Mouse (Mus musculus) midbrain, embryonic 14.5 days (tissue): ENCODE results near the gene Myo6. TPM values are rescaled to one million over a fixed set of nuclear protein-coding genes. Genes with fewer than 3 reads are reported as not detected.
"Not testable (repeated sequence)": the region's sequence is repeated elsewhere in the genome, so short reads cannot be mapped to it uniquely, and the experiment has no call there.

Experiments used
- ATAC-seq: fragments of 200-750 bp; cut with Nextera tagmentation; 2 replicates; pipeline ENCODE4 v1.8.0; 2017; ENCODE audit warnings: moderate number of reproducible peaks, moderate library complexity; ENCODE audit not compliant: low FRiP score, low TSS enrichment
- DNase-seq: peaks from one replicate; pipeline ENCODE4 v3.0.0-alpha.2; 2015
- H3K27ac ChIP-seq: fragments of 300-500 bp; sonication (generic); replicated peaks from 2 replicates; pipeline ENCODE4 v1.5.1; 2014; ENCODE audit warnings: mild to moderate bottlenecking, low read depth, low read length, moderate library complexity
- H3K27me3 ChIP-seq: fragments of 300-500 bp; sonication (generic); 2 replicates; pipeline ENCODE4 v1.6.1; 2014; ENCODE audit warnings: low read length, control low read depth, mixed read lengths; ENCODE audit not compliant: control insufficient read depth, insufficient read depth
- H3K36me3 ChIP-seq: fragments of 300-500 bp; sonication (generic); 2 replicates; pipeline ENCODE4 v1.6.1; 2014; ENCODE audit warnings: low read length, control low read depth; ENCODE audit not compliant: control insufficient read depth, insufficient read depth
- H3K4me1 ChIP-seq: fragments of 300-500 bp; sonication (generic); 2 replicates; pipeline ENCODE4 v1.6.1; 2014; ENCODE audit warnings: mild to moderate bottlenecking, antibody characterized with exemption, low read length, control low read depth; ENCODE audit not compliant: control insufficient read depth, insufficient read depth
- H3K4me2 ChIP-seq: fragments of 300-500 bp; sonication (generic); 2 replicates; pipeline ENCODE4 v1.6.1; 2014; ENCODE audit warnings: mild to moderate bottlenecking, low read length, moderate library complexity
- H3K4me3 ChIP-seq: fragments of 300-500 bp; sonication (generic); replicated peaks from 2 replicates; pipeline ENCODE4 v1.5.1; 2014; ENCODE audit warnings: low read depth, low read length
- H3K9ac ChIP-seq: fragments of 300-500 bp; sonication (generic); replicated peaks from 2 replicates; pipeline ENCODE4 v1.6.1; 2014; ENCODE audit warnings: mild to moderate bottlenecking, low read length, moderate library complexity
- H3K9me3 ChIP-seq: fragments of 300-500 bp; sonication (generic); 2 replicates; pipeline ENCODE4 v1.6.1; 2016; ENCODE audit warnings: low read length, control low read depth, mixed read lengths; ENCODE audit not compliant: control insufficient read depth
- WGBS: fragments of 180-500 bp; shearing (Covaris S2); extraction: QIAGEN DNeasy Blood & Tissue Kit; methylation state at CpG from one replicate; pipeline ENCODE4 v1.1.7; 2014; 5-methylcytosine and 5-hydroxymethylcytosine counted together
- polyA plus RNA-seq: library from polyadenylated mRNA; unstranded; fragments of >200 nt; fragmentation: Nextera tagmentation; extraction: Ambion mirVana; gene quantifications from 2 replicates; pipeline ENCODE4 v1.2.1, GENCODE M21; 2014

The Myo6 gene
- polyA plus RNA-seq, 1 experiment from 2014 or later, result 21.7 TPM

DNA sequence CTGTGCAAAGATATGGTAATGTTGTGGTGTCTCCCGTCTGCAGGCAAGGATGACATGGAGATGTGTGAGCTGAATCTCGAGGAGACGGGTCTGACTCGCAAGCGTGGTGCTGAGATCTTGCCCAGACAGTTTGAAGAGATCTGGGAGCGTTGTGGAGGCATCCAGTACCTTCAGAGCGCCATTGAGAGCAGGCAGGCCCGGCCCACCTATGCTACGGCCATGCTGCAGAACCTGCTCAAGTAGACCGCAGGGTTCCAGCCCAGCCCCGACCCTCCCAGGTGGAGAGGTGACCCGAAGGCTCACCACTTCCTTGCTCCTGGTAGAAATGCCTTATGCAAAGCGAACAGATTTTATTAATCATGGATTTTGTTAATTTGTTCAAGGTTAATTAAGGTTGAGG, 142.8 kb downstream of the Myo6 start:
- no peaks in the 10 kb centered on the region for H3K4me1 ChIP-seq
- H3K27ac ChIP-seq, result no peak overlapping the region
- no peak overlapping the region for H3K9ac ChIP-seq
- peak overlapping the region; percentile 44; the same call in 1 of the 2 replicates for H3K4me2 ChIP-seq
- H3K4me3 ChIP-seq, result no peak overlapping the region
- peak; percentile 21 for DNase-seq
- no peak for ATAC-seq
- no peaks in the 10 kb centered on the region for H3K27me3 ChIP-seq
- no peaks in the 10 kb centered on the region for H3K9me3 ChIP-seq
- no peaks in the 10 kb centered on the region for H3K36me3 ChIP-seq
- 85% methylated on average over 13 of the region's 13 CpGs for WGBS

DNA sequence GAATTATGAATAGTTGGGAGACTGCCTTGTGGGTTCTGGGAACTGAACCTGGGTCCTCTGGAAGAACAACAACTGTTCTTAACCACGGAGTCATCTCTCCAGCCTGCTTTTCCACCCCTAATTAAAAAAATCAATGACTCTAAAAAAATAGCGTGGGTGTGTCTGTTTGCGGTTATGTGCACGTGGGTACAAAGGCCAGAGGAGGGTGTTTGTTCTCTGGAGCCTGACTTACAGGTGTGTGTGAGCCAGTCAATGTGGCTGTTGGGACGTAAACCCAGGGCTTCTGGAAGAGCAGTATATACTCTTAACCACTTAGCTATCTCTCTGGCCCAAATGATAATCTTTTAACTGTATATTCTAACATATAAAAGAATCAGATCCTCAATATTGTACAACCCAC, 148.8 kb downstream of the Myo6 start:
- ATAC-seq (no peak), DNase-seq (no peak)
- no peak overlapping the region for H3K9ac ChIP-seq
- H3K4me1 ChIP-seq, result no peaks in the 10 kb centered on the region
- no peak overlapping the region for H3K4me2 ChIP-seq
- H3K27me3 ChIP-seq, result no peaks in the 10 kb centered on the region
- no peaks in the 10 kb centered on the region for H3K9me3 ChIP-seq
- no peak overlapping the region for H3K27ac ChIP-seq
- no peaks in the 10 kb centered on the region for H3K36me3 ChIP-seq
- no peak overlapping the region for H3K4me3 ChIP-seq
- WGBS, result 86% methylated on average over 5 of the region's 5 CpGs

DNA sequence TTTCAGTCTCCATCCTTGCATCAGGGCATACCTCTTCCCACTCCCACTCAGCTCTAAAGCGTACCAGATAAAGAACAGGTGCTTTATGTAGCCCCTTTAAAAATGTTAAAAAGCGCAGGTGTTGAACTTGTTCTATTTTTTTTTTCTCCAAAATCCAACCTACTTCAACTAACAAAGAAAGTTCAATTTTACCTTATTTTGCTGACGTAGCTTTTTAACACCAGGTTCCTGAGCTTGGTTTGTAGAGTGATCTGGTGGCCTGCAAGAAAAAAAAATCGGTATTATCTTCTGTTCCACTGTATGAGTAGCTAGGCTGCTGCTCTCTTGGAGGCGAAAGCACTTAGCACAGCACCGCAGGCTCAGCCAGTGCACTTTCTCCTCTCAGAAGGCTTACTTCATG, 151.1 kb downstream of the Myo6 start:
- H3K27me3 ChIP-seq, result no peaks in the 10 kb centered on the region
- no peak for ATAC-seq
- no peaks in the 10 kb centered on the region for H3K36me3 ChIP-seq
- no peak overlapping the region for H3K27ac ChIP-seq
- no peak overlapping the region for H3K4me3 ChIP-seq
- H3K4me2 ChIP-seq, result no peak overlapping the region
- no peaks in the 10 kb centered on the region for H3K4me1 ChIP-seq
- 95% methylated on average over 6 of the region's 6 CpGs for WGBS
- H3K9me3 ChIP-seq, result no peaks in the 10 kb centered on the region
- no peak overlapping the region for H3K9ac ChIP-seq
- DNase-seq, result no peak

DNA sequence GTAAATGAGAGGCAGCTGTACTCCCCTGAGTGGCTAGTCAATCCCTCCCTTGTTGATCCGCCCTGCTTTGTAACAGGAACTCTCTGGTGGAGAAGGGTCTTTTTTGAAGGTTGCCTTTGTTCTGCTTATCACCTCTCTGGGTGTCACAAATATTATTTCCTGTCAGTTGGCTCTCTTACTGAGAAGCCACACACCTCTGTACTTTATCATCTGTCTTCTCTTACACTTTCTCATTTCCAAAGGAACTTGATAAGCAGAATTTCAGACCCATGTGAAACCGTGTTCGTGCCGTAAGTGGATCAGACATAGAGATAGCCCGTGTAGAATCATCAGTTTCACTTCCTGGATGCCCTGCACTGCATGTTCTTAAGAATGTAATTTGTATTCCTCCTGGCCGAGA, 153.2 kb downstream of the Myo6 start:
- no peak overlapping the region for H3K4me2 ChIP-seq

DNA sequence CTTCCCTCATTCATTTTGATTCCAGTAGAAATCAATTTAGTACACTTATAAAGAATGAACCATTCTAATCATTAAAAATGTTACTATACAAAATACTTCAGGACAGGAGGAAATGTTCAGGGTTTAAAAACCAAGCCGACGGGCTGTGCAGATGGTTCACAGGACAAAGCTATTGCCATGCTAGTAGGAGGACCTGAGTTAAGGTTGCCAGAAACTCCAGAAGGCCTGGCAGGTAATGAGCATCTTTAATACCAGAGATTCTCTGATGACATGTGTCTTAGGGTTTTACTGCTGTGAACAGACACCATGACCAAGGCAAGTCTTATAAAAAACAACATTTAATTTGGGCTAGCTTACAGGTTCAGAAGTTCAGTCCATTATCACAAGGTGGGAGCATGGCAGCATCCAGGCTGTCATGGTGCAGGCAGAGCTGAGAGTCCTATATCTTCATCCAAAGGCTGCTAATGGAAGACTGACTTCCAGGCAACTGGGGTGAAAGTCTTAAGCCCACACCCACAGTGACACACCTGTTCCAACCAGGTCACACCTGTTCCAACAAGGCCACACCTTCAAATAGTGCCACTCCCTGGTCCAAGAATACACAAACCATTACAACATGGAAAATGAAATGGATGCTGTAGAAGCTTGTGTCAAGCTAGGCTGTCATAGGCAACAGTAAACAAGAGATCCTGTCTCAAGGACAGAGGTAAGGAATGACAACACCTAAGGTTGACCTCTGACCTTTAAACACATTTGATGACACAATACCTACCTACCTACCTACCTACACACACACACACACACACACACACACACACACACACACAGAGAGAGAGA, 156.4 kb downstream of the Myo6 start:
- ATAC-seq, H3K27me3 ChIP-seq, H3K36me3 ChIP-seq, H3K27ac ChIP-seq, H3K4me3 ChIP-seq, H3K4me1 ChIP-seq, H3K9ac ChIP-seq, H3K9me3 ChIP-seq, H3K4me2 ChIP-seq, DNase-seq: not testable (repeated sequence)
- WGBS, result 97% methylated on average over 2 of the region's 2 CpGs

More for the DNA sequence above, 153.2 kb downstream of the Myo6 start:
- Histone ChIP-seq H3K9me3 (no peaks in the 10 kb centered on the region), H3K4me3 (no peak overlapping the region), H3K36me3 (no peaks in the 10 kb centered on the region), H3K9ac (no peak overlapping the region), H3K27ac (no peak overlapping the region), H3K4me1 (no peaks in the 10 kb centered on the region), H3K27me3 (no peaks in the 10 kb centered on the region)
- 91% methylated on average over 6 of the region's 6 CpGs for WGBS
- DNase-seq (no peak), ATAC-seq (no peak)

DNA sequence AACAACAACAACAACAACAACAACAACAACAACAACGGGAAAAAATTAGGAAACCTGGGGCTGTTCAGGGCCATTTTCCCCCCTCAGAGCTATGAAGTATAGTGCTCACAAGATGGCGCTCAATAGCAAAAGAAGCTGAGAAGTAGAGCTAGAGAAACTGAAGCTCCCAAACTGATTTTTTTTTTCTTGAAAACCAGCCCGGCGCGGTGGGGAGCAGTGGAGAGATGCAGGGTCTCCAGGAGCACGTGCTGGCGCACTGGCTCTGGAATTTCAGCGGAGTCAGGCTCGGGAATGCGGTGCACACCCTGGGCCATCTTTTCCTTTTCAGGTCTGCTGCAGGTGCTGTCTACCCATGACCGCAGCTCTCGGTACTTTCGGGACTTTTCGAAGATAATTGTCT, 167.3 kb downstream of the Myo6 start:
- WGBS, result 21% methylated on average over 14 of the region's 14 CpGs
- Histone ChIP-seq H3K36me3 (no peaks in the 10 kb centered on the region), H3K27me3 (no peaks in the 10 kb centered on the region), H3K4me2 (peak overlapping the region; percentile 46), H3K9me3 (no peaks in the 10 kb centered on the region), H3K4me3 (peak overlapping the region; percentile 19; the same call in 1 of the 2 replicates), H3K9ac (no peak overlapping the region), H3K4me1 (peaks cover 2% of the 10 kb centered on the region; the same call in 1 of the 2 replicates), H3K27ac (no peak overlapping the region)
- DNase-seq, result peak; percentile 88
- ATAC-seq, result peak; percentile 49; the same call in 1 of the 2 replicates

DNA sequence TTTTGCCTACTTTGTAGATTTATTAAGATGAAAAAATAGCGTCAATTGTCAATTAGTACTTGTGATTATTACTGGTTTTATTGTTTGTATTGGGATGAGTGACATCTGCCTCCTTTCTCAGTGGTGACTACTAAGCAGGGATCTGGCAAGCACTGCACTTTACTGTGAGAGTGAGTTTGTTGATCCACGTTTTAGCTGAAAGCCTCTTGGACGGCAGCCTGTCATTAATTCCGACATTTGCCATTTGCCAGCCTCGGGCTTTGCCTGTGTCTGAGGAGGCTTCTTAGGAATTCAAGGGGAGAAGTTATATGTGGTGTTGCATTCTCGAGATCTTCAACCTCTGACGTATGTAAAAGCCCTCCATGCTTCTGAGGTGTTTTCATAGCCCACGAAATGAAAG, 168.6 kb downstream of the Myo6 start:
- peaks cover 2% of the 10 kb centered on the region; the same call in 1 of the 2 replicates for H3K4me1 ChIP-seq
- peak; percentile 44 for DNase-seq
- no peaks in the 10 kb centered on the region for H3K27me3 ChIP-seq
- no peak overlapping the region for H3K4me3 ChIP-seq
- H3K9me3 ChIP-seq, result no peaks in the 10 kb centered on the region
- H3K27ac ChIP-seq, result no peak overlapping the region
- H3K4me2 ChIP-seq, result 0 out of 2 replicates have a peak overlapping the region, but pooled peaks have one; percentile 14
- no peak overlapping the region for H3K9ac ChIP-seq
- 38% methylated on average over 8 of the region's 8 CpGs for WGBS
- H3K36me3 ChIP-seq, result no peaks in the 10 kb centered on the region
- ATAC-seq, result no peak

DNA sequence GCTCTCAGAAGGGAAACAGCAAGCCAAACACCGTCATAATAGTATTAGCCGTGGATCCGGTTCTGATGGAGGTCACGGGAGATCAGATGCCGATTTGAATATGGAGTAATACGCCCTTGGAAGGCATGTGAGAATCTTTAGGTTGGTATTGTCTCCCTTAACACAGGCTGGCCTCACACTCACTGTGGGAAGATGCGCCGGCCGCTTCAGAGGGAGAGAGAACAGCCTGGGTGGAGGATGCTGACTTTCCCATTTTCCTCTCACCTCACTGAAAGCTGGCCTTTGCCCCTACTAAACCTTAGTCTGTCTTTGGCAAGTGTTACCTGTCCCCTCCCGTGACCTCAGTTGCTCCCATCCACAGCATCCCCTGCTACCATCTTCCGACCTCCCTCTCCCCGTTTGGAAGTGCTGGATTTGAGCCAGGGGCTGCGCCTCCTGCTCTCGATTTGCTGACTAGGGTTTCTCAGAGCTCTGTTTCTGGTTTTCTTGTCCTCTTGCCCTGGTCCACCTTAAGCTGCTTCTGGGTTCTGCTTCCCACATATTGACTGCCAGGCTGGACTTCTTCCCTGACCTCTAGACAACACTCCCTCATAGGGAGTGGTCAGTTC, 169.3 kb downstream of the Myo6 start:
- H3K9ac ChIP-seq, result 0 out of 2 replicates have a peak overlapping the region, but pooled peaks have one; percentile 21
- peak; percentile 18 for DNase-seq
- H3K9me3 ChIP-seq, result no peaks in the 10 kb centered on the region
- H3K27me3 ChIP-seq, result no peaks in the 10 kb centered on the region
- no peak overlapping the region for H3K4me3 ChIP-seq
- H3K4me2 ChIP-seq, result 0 out of 2 replicates have a peak overlapping the region, but pooled peaks have one; percentile 14
- H3K4me1 ChIP-seq, result peaks cover 2% of the 10 kb centered on the region; the same call in 1 of the 2 replicates
- no peaks in the 10 kb centered on the region for H3K36me3 ChIP-seq
- 35% methylated on average over 14 of the region's 14 CpGs for WGBS
- ATAC-seq, result no peak
- no peak overlapping the region for H3K27ac ChIP-seq
